Mouse (Mus musculus): ENCODE data around the gene Lexm.

The Lexm gene

DNA sequence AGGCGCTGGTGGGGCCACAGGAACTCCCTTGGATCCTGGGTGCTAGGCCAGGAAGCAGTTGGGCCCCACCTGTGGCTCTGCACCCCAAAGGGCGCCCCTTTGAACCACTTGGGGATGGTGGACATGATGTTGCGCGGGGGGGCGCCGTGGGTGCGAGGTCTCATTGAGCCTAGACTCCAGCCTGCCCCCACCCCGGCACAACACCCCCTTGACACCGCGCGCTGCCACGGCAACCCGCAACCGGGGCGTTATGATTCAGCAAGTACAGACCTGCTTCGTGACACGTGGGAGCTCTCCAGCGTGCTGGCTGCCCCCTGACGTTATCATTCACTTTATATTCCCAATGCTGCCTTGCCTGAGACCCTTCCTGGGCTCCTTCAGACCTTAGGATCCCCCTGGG is at the start of gene Lexm:
TSS of gene Lexm (minus strand) at position 186 of the 400 bp plus-strand sequence.
- DNase-seq = no peak

DNA sequence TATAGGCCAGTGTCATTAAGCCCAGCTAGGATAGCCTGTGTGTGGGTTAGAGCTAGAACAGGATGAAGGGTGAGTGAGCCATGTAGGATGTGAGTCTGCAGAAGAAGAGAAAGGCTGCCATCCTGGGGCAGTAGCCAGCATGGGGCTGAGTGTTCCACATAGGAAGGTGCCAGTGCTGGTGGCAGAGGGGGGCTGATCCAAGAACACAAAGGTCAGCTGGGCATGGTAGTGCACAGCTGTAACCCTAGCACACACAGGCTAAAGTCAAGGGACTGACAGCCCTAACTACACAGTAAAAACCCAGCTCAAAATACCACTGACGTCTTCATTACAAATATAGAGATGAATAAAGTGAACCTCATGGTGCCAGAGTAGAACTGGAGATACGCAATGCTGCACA is 49.5 kb upstream of the Lexm start:
- DNase-seq = no peak

DNA sequence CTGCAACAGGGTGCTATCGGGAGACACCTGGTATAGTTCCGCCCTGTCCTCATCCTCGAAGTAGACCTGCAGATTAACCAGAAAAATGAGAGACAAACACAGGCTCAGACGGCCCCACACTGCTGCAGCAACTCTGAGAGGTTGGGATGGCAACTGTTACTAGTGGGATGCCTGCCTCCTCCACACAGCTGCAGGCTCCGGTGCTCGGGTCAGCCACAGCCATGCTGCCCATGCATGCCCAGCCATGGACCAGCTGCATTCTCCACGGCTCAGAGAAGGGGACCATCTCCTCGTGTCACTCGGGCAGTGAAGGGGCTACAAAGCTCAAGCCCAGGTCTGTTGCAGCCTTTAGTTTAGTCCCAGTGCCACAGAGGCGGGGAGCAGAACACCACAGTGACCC is 48.6 kb upstream of the Lexm start:
- DNase-seq = no peak

DNA sequence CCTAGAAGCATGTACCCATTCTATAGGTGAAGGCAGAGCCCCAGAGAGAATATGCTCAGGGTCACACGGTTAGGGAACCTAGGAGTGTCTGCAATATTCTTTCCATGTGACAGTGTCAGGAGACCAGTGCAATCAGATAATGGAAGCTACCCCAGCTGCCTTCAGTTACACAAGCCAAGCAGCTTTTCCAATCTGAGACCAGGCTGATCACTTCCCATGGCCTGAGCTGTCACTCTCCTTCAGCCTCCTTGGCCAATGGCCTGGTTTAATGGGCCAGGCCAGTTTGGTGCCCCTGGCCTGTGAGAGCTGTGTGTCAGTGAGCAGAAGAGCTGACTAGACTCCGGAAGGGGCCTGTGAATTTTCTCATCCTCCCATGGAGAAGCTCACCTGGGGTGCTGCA is 48.2 kb upstream of the Lexm start:
- no peak for DNase-seq

DNA sequence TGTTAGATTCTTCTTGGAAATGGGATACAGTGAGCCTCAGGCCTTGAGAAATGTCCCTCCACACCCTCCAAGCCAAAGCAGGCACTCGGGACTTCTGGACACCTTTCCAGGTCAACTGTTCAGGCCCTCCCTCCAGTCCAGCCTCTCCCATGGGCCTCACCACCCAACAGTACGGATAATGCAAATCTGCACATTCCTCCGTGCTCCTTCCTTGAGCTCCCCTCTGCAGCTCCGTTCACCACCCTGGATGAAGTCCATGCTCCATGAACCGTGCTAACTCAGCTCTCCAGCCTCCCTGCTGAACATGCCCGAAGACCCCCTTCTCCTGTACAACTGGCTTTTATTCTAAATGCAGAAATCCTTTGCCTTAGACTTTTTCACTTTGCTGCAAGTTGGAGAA is 47.7 kb upstream of the Lexm start:
- no peak for DNase-seq

DNA sequence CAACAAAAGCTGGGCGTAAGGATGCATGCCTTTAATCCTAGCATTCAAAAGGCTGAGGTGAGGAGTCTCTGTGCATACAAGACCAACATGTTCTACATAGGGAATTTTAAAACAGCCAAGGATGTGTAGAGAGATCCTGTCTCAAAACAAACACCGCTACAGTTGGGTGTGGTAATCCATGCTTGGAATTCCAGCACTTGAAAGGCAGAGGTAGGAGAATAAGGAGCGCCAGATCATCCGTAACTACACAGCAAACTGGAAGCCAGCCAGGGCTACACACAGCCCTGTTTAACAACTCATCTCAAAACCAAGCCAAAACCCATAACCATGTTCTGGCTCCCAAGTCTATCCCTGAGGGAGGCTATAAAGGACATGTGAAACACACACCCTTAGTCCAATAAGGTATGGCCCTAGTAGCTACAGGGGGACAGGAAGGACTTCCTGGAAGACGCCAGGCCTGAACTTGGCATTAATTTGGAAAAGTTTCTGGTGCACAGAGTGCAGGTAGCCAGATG is 47.0 kb upstream of the Lexm start:
- DNase-seq = no peak

DNA sequence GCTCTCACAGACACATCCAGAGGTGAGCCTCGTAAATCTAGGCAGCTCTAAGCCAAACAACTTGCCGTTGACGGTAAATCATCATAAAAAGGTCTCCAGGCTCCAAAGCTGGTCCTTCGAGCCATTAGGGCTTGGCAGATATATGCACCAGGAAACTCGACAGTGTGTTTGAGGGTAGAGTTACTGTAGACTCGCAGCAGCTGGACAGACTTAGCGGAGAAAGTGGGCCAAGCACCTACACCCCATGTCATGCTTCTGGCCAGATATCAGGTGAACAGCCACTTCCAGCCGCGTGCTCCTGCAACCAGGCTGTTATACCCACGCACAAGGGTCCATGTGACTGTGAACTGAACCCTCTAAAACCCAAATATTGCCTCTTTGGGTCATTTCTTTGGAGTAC is 38.6 kb upstream of the Lexm start:
- DNase-seq = no peak

DNA sequence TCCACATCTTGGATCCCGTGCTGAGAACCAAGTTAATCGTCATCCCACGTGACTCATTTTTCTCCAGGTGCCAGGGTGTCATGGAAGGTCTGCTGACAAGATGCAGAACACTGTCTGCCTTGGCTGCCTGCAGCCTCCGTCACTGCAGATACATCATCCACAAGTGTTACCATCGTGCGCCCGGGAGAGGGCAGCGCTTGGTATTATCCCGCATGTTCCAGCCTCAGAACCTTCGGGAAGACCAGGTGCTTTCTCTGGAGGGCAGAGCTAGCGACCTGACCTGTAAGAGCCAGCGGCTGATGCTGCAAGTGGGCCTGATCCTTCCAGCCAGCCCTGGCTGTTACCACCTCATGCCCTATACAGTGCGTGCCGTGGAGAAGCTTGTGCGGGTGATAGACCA is 36.0 kb upstream of the Lexm start:
- no peak for DNase-seq

DNA sequence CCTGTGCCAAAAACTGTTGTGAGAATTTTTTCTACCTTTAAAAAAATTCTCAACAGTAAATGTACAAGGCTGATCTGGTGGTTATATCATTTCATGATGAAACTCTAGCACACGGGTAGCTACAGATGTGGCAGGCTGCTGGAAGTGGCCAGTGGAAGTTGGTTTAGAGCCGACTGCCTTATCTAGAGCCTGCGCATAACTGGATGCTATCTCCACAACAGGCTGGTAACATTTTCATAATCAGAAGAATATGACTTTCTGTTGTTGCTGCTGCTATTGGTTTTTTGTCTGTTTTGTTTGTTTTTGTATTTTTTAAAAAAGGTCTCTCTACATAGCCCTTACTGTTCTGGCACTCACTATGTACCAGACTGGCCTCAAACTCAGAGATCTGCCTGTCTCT is 35.5 kb upstream of the Lexm start:
- no peak for DNase-seq

DNA sequence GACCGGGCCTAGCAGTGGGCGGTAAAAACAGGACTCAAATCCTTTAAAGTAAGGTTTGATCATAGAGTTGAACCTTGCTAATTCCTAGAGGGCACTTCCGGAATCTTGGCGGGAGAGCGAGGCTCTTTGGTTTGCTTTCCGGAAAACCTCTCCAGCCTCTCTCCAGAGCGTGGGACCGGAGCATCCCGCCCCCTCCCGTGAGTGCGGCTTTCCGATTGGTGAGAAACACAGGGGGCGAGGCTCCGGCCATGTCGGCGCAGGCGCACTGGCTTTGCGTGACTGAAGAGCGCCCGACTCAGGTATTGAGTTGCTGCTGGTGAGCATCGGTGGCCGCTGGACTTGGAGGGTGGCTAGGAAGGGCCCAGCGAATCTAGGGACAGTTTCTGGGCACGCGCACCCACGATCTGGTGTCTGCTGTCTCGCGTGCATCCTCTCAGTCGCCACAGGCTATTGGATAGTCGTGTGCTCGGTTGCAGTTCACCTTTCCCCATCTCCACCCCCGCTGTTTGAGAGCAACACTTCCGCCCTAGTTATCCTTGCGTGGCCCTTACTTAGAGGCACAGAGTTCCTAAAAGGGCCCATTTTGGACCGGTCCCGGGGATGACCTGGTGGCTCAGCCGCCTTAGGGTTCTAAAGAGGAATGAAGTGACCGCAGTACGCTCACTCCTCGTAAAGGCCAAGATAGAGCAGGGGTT is 33.9 kb upstream of the Lexm start, which contains the start of gene Pars2:
TSS of gene Pars2 (plus strand) at position 237 of the 695 bp plus-strand sequence.
- DNase-seq = peak; percentile 98

DNA sequence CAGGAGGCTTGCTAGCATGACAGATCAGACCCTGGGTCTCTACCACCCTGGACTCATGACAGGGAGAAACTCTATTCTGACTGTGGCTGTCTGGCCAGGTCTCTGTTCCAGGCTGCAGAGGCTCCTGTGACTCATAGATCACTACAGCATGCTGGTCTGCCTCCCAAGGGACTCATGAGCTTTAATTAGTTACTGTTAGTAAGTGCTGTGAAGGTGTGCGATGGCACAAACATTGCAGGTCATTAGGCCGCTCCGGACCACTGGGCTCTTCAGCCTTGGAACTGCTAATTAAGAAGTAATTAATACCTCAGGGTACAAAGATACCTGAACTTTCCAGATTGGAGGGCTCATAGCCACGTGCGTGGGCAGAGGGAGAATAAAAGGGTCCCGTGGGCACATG is 30.1 kb upstream of the Lexm start:
- no peak for DNase-seq

DNA sequence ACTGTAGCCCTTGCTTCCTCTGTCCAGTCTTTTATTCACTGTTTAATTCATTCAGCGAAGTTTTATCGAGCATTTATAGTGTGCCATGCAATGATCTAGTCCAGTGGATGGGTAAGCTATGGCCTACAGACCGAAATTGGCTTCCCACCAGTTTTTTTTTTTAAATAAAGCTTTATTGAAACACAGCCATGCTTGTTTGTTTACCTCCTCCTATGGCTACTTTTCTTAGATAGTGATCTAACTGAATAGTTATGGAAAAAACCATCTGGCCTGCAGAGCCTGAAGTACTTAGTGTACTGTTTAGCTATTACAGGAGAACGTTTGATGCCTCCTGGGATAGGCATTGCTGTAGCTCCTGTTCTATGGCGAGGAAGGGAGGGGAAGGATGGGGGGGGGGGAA is 28.8 kb upstream of the Lexm start:
- DNase-seq = no peak

DNA sequence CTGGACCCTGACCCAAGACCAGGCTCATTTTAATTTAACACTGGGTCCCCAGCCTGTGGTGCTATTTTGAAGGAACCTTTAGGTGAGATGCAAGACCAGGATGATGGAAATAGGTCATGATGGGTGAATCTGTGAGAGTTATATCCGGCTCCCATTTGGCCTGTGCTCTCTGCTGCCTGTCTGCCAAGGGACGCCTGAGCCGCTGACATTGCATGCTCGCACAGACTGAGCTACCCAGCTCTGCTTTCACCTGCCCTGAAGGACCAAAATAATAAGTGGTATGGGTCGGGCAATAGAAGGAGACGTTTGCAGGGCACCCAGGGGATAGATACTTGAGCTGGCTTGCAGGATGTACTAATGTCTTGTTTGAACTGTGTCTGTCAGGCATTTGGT is 27.2 kb upstream of the Lexm start:
- no peak for DNase-seq

DNA sequence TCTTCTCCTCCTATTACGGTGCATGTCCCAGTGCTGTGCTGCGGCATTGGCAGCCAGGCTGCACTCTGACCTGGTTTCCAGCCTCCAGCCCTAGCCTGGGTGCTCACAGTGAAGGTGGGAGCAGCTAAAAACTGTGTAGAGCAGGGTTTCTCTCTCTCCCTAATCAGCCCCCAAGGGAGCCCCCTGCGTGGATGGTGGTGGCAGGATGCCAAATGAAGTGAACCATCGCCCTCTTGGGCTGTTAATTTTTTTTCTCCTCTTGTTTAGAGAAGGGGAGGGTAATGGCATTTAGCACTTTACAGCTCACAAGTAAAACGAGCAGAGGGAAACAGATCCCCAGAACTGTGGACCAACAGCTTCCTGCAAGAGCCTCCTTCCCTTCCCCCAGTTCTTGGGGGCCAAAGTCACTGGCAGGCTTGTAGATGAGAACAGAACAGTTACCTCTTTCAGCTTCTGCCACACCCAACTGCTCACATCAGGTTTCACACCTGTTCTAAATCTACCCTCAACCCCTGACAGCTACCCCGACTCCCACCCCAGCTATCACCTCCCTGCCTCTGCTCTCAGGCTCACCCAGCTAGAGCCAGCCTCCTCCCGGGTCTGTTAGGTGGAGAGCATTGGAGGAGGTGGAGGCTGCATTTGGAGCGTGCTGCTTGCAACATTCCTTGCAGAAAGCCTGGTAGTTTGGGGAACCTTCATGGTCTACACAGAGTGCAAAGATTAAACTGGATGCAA is 26.6 kb upstream of the Lexm start:
- DNase-seq = no peak

DNA sequence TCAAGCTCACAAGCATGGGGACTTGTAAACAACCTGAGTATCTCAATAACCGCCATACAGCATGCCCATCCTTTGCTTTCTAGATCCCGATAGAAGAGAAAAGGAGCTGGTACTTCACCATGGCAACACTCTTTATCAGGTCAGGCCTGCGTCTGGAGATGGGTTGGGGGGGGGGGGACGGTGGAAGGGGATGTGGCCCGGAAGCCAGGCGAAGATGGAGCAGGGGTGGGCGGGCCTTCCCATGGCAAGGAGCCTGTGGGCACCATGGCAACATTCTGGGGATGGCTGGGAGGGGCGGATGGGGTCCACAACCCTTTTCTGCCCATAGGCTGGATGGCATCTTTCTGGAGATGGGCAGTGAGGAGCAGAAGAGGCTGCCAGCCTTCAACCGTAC is 17.0 kb upstream of the Lexm start:
- DNase-seq = no peak

DNA sequence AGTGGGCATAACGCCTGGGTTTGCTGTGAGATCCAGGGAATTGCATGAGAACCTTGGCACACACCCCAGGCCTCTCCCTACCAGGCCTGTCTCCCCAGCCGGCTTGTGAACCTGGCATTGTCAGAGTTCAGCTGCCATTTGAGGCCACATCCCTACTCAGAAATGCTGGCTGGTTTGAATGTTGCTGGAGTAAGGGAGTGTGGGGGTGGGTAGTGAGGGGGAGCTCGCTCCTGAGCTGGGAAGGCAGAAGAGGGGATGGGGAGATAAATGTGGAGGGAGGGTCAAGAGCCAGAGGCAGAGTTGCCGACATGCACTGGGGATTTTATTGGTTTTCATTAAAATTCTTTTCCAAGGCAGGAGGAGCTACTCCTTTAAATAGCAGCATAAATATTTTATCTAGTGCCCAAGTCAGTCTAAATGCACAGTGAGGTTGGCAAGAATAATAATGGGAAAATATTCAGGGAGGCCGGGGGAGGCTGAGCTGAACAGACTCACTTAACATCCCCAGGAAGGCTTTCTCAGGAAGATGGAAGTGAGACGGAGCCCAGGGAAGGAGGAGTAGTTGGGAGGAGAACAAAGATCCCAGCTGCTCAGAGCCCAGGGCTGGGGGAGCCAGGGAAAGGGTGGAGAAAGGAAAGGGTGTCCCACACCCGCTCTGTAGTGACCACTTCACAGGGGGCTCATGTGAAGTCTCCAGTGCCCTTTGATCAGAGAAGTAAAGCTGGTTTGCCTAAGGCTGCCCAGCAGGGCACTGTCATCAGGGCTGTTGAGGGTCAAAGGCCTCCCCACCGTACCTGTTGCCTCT is 16.4 kb upstream of the Lexm start:
- DNase-seq = no peak

DNA sequence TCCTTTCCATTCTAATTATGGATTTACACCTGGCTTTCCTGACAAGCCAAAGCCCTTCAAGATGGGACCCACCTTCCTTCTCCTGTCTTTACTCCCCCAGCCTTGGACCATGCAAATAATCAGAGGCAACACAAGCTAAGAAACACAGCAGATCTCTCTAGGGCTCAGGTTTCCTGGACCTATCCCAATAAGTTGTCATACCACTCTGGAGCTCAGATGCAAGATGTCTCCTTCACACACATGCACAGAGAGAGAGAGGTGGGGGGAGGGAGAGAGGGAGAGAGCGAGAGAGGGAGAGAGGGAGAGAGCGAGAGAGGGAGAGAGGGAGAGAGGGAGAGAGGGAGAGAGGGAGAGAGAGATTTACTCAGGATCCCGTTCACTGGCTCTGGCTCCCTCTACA is 15.3 kb upstream of the Lexm start:
- no peak for DNase-seq

DNA sequence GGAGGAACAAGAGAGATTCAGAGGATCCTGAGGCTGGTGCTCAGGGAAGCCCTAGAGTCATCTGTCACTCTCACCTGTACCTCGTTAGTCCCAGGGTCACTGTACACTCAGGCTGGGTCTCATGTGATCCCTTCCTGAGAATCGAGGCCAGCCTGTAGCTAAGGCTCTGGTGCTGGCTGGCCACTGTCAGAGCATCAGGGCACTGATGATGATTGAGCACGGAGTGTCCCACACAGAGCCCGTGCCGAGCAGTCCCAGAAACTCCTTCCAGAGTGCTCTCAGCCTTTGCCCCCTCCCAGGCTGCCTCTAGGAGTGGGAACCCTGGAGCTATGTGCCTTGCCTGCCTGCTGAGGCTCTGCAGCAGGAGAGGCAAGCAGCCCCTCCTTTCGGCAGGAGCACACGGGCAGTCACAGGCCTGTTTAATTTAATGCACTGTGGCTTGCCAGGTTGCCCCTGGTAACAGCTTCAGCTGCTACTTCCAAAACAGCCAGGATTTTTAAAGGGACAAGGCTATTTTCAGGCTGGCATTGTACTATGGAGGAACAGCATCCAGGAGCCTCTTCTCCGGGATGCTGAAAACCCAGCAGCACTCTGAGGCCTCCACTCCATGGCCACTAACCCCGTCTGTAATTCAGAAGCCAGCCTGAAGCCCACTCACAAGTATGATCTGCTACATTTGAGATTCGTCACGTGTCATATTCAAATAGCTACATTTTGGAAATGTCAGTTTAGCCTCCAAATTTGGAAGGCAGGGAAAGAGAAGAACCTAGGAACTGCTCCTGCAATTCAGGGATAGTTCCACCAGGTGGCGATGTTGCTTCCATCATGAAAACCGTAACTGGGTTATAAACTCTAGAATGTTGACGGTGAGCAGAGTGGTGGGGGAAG is 13.5 kb upstream of the Lexm start:
- peak; percentile 92 for DNase-seq

DNA sequence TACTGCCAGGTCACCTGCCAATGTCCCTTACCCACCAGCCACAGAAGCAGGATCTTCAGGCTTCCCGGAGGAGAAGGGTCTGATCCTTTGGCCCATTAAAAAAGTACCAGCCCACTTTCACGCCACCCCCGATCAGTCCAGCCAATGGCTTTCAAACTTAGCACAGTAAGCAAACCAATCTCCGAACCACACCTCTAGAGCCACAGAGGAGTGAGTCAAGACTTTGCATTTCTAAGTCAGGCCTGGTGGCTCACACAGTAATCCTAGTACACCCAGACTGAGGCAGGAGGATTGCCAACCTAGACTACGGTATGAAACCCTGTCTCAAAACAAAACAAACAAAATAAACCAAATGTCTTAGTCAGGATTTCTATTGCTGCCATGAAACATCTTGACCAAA is 12.3 kb upstream of the Lexm start:
- DNase-seq = no peak

DNA sequence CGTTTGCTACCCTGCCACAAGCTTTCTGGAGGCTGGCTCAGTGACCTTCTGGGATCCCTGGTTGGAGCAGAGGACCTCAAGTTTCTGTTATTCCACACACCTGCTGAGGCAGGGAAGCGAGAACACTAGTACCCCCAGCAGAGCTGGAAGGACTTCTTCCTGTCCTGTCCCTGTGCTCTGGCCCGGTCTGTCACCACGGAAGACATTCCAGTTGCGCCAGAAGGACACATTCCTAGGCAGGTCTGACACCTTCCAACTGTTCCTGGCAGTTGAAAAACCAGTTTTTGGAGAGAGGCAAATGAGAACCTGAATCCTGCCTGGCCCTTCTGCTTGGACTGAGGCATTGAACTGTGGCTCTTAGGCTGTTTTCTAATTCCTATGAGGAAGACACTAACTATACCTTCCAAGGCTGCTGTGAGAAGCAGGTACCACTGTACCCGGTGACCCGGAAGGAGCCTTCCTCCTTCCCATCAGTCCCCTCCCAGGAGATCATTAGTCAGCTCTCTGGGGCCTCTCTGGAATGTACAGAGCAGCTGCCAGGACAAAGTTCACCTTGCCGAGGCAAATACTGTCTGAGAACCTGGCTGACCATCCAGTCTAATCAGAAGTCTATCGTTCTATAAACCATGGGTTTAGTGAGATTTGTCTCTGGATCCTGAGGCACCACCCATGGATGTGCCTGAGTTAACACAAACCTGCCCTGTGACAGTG is 11.8 kb upstream of the Lexm start:
- no peak for DNase-seq

DNA sequence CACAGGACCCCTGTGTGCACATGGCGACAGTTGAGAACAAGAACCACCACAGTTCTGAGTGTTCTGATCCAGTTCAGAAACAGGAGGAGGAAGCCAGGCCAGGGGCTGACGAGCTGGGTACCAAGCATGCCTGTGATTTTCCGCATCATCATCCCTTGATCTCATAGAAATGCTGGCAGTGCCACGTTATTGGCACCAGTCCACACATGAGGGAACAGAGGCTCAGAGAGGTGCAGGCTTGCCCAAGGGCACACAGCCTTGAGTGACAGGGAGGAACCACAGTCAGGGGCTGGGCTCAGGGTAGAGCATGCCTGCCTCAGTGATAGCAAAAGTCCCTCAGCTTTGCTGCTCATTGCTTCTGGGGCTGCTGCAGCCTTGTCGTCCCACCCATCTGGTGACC is 10.8 kb upstream of the Lexm start:
- DNase-seq = no peak

DNA sequence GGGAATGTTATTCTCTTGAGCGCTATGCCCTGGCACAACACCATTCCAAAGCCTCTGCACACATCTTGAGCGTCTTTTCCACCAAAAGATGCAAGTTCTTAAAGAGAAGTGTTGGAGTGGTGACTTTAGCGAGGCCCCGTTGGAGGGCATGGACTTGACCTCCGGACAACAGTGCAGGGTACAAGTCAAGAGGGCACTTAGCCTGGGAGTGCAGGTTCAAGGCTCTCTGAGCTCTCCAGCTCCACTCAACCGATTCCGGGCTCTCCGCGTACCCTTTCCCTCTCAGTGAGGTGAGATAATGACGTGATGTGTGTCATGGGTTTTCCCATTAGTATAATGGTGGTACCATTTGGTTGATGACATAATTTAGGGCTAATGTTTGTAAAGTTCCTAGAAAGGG is 7.2 kb upstream of the Lexm start:
- DNase-seq = no peak

All from layer of hippocampus, adult 9-11 months (tissue).